Mouse (Mus musculus): ENCODE measurements at regions not wholly inside any gene's neighbourhood (a gene's known extent, or its start where the extent isn't known, plus 50 kb on each side); places are given as distances from the start of the nearest gene placed in this dataset.
A peak's percentile ranks its signal among the peaks of the same experiment; 100 is the strongest.

- no peak overlapping the region for H3K27ac ChIP-seq
- H3K4me1 ChIP-seq (ENCODE audit: insufficient read depth, low read length): no peaks in the 10 kb centered on the region
- H3K27me3 ChIP-seq (ENCODE audit: insufficient read depth, low read length): no peaks in the 10 kb centered on the region
- DNase-seq (ENCODE audit: low spot score): no peak
- WGBS: 74% methylated on average over 3 of the region's 3 CpGs
- no peak for TF ChIP-seq CTCF (IDR thresholded peaks at IDR 0.05; ENCODE audit: low read depth)
- no peak for ATAC-seq
- no peaks in the 10 kb centered on the region for H3K9me3 ChIP-seq (ENCODE audit: low read length)
- no peak overlapping the region for H3K4me3 ChIP-seq (ENCODE audit: low read length)
- H3K4me2 ChIP-seq (ENCODE audit: low read depth, low read length): no peak overlapping the region
- no peaks in the 10 kb centered on the region for H3K36me3 ChIP-seq (ENCODE audit: insufficient read depth, low read length)
- H3K9ac ChIP-seq (replicated peaks; ENCODE audit: low read length): no peak overlapping the region
Observed at GRCm38 (mm10) chr10:17366042-17366740, 356.8 kb upstream of the Cited2 start.

- WGBS: 13% methylated on average over 5 of the region's 5 CpGs
- Histone ChIP-seq H3K4me1 (ENCODE audit: insufficient read depth, low read length) (no peaks in the 10 kb centered on the region), H3K4me3 (ENCODE audit: low read length) (no peak overlapping the region), H3K9ac (replicated peaks; ENCODE audit: low read length) (no peak overlapping the region), H3K27ac (no peak overlapping the region), H3K27me3 (ENCODE audit: insufficient read depth, low read length) (no peaks in the 10 kb centered on the region), H3K36me3 (ENCODE audit: insufficient read depth, low read length) (no peaks in the 10 kb centered on the region), H3K9me3 (ENCODE audit: low read length) (no peaks in the 10 kb centered on the region), H3K4me2 (ENCODE audit: low read depth, low read length) (no peak overlapping the region)
- DNase-seq (ENCODE audit: low spot score) (peak; percentile 22), ATAC-seq (0 out of 2 replicates have a peak, but pooled peaks have one; percentile 45)
- no peak for TF ChIP-seq CTCF (IDR thresholded peaks at IDR 0.05; ENCODE audit: low read depth)
Observed at GRCm38 (mm10) chr10:17367026-17367425, 356.0 kb upstream of the Cited2 start.

- no peak for ATAC-seq
- DNase-seq (ENCODE audit: low spot score): no peak
- Histone ChIP-seq H3K9me3 (ENCODE audit: low read length) (no peaks in the 10 kb centered on the region), H3K4me1 (ENCODE audit: insufficient read depth, low read length) (no peaks in the 10 kb centered on the region), H3K9ac (replicated peaks; ENCODE audit: low read length) (no peak overlapping the region), H3K4me3 (ENCODE audit: low read length) (no peak overlapping the region), H3K36me3 (ENCODE audit: insufficient read depth, low read length) (no peaks in the 10 kb centered on the region), H3K27ac (no peak overlapping the region), H3K4me2 (ENCODE audit: low read depth, low read length) (no peak overlapping the region), H3K27me3 (ENCODE audit: insufficient read depth, low read length) (no peaks in the 10 kb centered on the region)
- no peak for TF ChIP-seq CTCF (IDR thresholded peaks at IDR 0.05; ENCODE audit: low read depth)
Observed at GRCm38 (mm10) chr10:17367430-17367829, 355.6 kb upstream of the Cited2 start.

GRCm38 (mm10) chr10:17368636-17369035 lies 354.4 kb upstream of the Cited2 start:
- WGBS: 79% methylated on average over 1 of the region's 1 CpGs
- H3K9ac ChIP-seq (replicated peaks; ENCODE audit: low read length): no peak overlapping the region

GRCm38 (mm10) chr10:17372905-17373304 lies 350.1 kb upstream of the Cited2 start:
- H3K4me1 ChIP-seq (ENCODE audit: insufficient read depth, low read length): no peaks in the 10 kb centered on the region
- no peak overlapping the region for H3K4me3 ChIP-seq (ENCODE audit: low read length)
- no peak overlapping the region for H3K4me2 ChIP-seq (ENCODE audit: low read depth, low read length)
- 73% methylated on average over 2 of the region's 2 CpGs for WGBS
- H3K9me3 ChIP-seq (ENCODE audit: low read length): no peaks in the 10 kb centered on the region
- no peaks in the 10 kb centered on the region for H3K27me3 ChIP-seq (ENCODE audit: insufficient read depth, low read length)
- no peak overlapping the region for H3K9ac ChIP-seq (replicated peaks; ENCODE audit: low read length)
- DNase-seq (ENCODE audit: low spot score) (no peak), ATAC-seq (no peak)
- TF ChIP-seq CTCF (IDR thresholded peaks at IDR 0.05; ENCODE audit: low read depth): no peak
- no peak overlapping the region for H3K27ac ChIP-seq
- no peaks in the 10 kb centered on the region for H3K36me3 ChIP-seq (ENCODE audit: insufficient read depth, low read length)

More at GRCm38 (mm10) chr10:17368636-17369035, 354.4 kb upstream of the Cited2 start:
- no peak overlapping the region for H3K27ac ChIP-seq
- H3K4me1 ChIP-seq (ENCODE audit: insufficient read depth, low read length): no peaks in the 10 kb centered on the region
- H3K4me2 ChIP-seq (ENCODE audit: low read depth, low read length): no peak overlapping the region
- no peak for TF ChIP-seq CTCF (IDR thresholded peaks at IDR 0.05; ENCODE audit: low read depth)
- DNase-seq (ENCODE audit: low spot score) (no peak), ATAC-seq (no peak)
- no peaks in the 10 kb centered on the region for H3K36me3 ChIP-seq (ENCODE audit: insufficient read depth, low read length)
- H3K4me3 ChIP-seq (ENCODE audit: low read length): no peak overlapping the region
- no peaks in the 10 kb centered on the region for H3K27me3 ChIP-seq (ENCODE audit: insufficient read depth, low read length)
- no peaks in the 10 kb centered on the region for H3K9me3 ChIP-seq (ENCODE audit: low read length)

- H3K4me3 ChIP-seq (ENCODE audit: low read length): no peak overlapping the region
- TF ChIP-seq CTCF (IDR thresholded peaks at IDR 0.05; ENCODE audit: low read depth): no peak
- no peak overlapping the region for H3K9ac ChIP-seq (replicated peaks; ENCODE audit: low read length)
- H3K27ac ChIP-seq: no peak overlapping the region
- WGBS: 34% methylated on average over 2 of the region's 2 CpGs
- H3K4me2 ChIP-seq (ENCODE audit: low read depth, low read length): no peak overlapping the region
- no peaks in the 10 kb centered on the region for H3K27me3 ChIP-seq (ENCODE audit: insufficient read depth, low read length)
- no peaks in the 10 kb centered on the region for H3K4me1 ChIP-seq (ENCODE audit: insufficient read depth, low read length)
- no peaks in the 10 kb centered on the region for H3K36me3 ChIP-seq (ENCODE audit: insufficient read depth, low read length)
- DNase-seq (ENCODE audit: low spot score): no peak
- no peaks in the 10 kb centered on the region for H3K9me3 ChIP-seq (ENCODE audit: low read length)
- no peak for ATAC-seq
Observed at GRCm38 (mm10) chr10:17374047-17374446, 349.0 kb upstream of the Cited2 start.

GRCm38 (mm10) chr10:17382990-17383389 lies 340.0 kb upstream of the Cited2 start:
- no peaks in the 10 kb centered on the region for H3K27me3 ChIP-seq (ENCODE audit: insufficient read depth, low read length)
- H3K4me2 ChIP-seq (ENCODE audit: low read depth, low read length): no peak overlapping the region
- H3K9ac ChIP-seq (replicated peaks; ENCODE audit: low read length): no peak overlapping the region
- WGBS: 90% methylated on average over 6 of the region's 6 CpGs
- DNase-seq (ENCODE audit: low spot score) (no peak), ATAC-seq (no peak)
- no peak for TF ChIP-seq CTCF (IDR thresholded peaks at IDR 0.05; ENCODE audit: low read depth)
- H3K9me3 ChIP-seq (ENCODE audit: low read length): no peaks in the 10 kb centered on the region
- H3K4me1 ChIP-seq (ENCODE audit: insufficient read depth, low read length): no peaks in the 10 kb centered on the region
- H3K36me3 ChIP-seq (ENCODE audit: insufficient read depth, low read length): no peaks in the 10 kb centered on the region
- H3K4me3 ChIP-seq (ENCODE audit: low read length): no peak overlapping the region
- no peak overlapping the region for H3K27ac ChIP-seq

Measured in hindbrain, postnatal 0 days (tissue).